Mouse (Mus musculus) CH12.LX (cell line): ENCODE results near the gene Tusc2. TPM values are rescaled to one million over a fixed set of nuclear protein-coding genes. Genes with fewer than 3 reads are reported as not detected.

Experiments
- DNase-seq: peaks from one replicate; pipeline ENCODE4 v3.0.0-alpha.2; 2013; ENCODE audit errors: extremely low read depth
- H3K27ac ChIP-seq: 2 replicates; pipeline ENCODE4 v1.5.1; 2012; ENCODE audit warnings: low read depth, mild to moderate bottlenecking, control low read depth, moderate library complexity; ENCODE audit not compliant: insufficient read depth
- H3K27me3 ChIP-seq: replicated peaks from 2 replicates; pipeline ENCODE3; 2012; ENCODE audit warnings: inconsistent platforms
- H3K36me3 ChIP-seq, 2 experiments: replicated peaks in 1 of 2; 2 replicates each; pipeline versions ENCODE3 to v1.6.1; 2012; ENCODE audit warnings: inconsistent platforms in 1 of 2, low read length in 1 of 2, mild to moderate bottlenecking in 1 of 2, mixed read lengths in 1 of 2, moderate library complexity in 1 of 2; ENCODE audit not compliant: control insufficient read depth in 1 of 2, insufficient read depth in 1 of 2
- H3K4me1 ChIP-seq, 2 experiments: 2 replicates each; pipeline ENCODE4 v1.6.1; 2012; ENCODE audit warnings: inconsistent platforms in 1 of 2, moderate library complexity in 1 of 2; ENCODE audit not compliant: insufficient read depth in 2 of 2, control insufficient read depth in 1 of 2
- H3K4me2 ChIP-seq: 2 replicates; pipeline ENCODE4 v1.6.1; 2012; ENCODE audit warnings: low read depth, mild to moderate bottlenecking, control low read depth; ENCODE audit not compliant: poor library complexity, insufficient read depth, severe bottlenecking
- H3K4me3 ChIP-seq, 3 experiments: fragments of 150-350 bp in 1 of 3; sonication (generic) in 1 of 3; replicated peaks in 1 of 3; 2 replicates each; pipeline versions ENCODE3 to v1.5.1; 2011 to 2012; ENCODE audit warnings: low read depth in 2 of 3, low read length in 2 of 3, mild to moderate bottlenecking in 2 of 3, moderate library complexity in 2 of 3, control low read depth in 1 of 3, improper control_type of control experiment in 1 of 3, inconsistent platforms in 1 of 3, mixed read lengths in 1 of 3; ENCODE audit not compliant: poor library complexity in 1 of 3
- H3K79me2 ChIP-seq: replicated peaks from 2 replicates; pipeline ENCODE4 v1.6.1; 2012; ENCODE audit warnings: mild to moderate bottlenecking, moderate library complexity; ENCODE audit not compliant: control insufficient read depth, poor library complexity, insufficient read depth, severe bottlenecking; ENCODE audit errors: extremely low read depth
- H3K9ac ChIP-seq: 2 replicates; pipeline ENCODE4 v1.6.1; 2012; ENCODE audit warnings: low read depth, mild to moderate bottlenecking, control low read depth, moderate library complexity; ENCODE audit not compliant: insufficient read depth
- H3K9me3 ChIP-seq: replicated peaks from 2 replicates; pipeline ENCODE3; 2012; ENCODE audit warnings: low read length, inconsistent platforms, mixed read lengths
- CHD2 ChIP-seq: IDR thresholded peaks from 2 replicates; pipeline ENCODE4 v1.6.1; 2011; ENCODE audit warnings: low read length, improper control_type of control experiment
- E2F4 ChIP-seq: IDR thresholded peaks from 2 replicates; pipeline ENCODE4 v1.6.1; 2011; ENCODE audit warnings: low read depth, low read length, improper control_type of control experiment; ENCODE audit not compliant: insufficient replicate concordance
- ELF1 ChIP-seq: IDR thresholded peaks from 2 replicates; pipeline ENCODE4 v1.6.1; 2014; ENCODE audit warnings: low read depth, mild to moderate bottlenecking, inconsistent platforms, low read length, improper control_type of control experiment
- EP300 ChIP-seq: IDR thresholded peaks from 2 replicates; pipeline ENCODE4 v1.6.1; 2011; ENCODE audit warnings: low read length, improper control_type of control experiment
- ETS1 ChIP-seq: conservative IDR thresholded peaks from 2 replicates; pipeline ENCODE4 v1.6.1; 2012; ENCODE audit warnings: low read depth, mild to moderate bottlenecking, inconsistent platforms, low read length, improper control_type of control experiment, moderate library complexity
- HCFC1 ChIP-seq: IDR thresholded peaks from 2 replicates; pipeline ENCODE4 v1.6.1; 2012; ENCODE audit warnings: low read depth, mild to moderate bottlenecking, inconsistent platforms, low read length, improper control_type of control experiment
- IRF4 ChIP-seq: IDR thresholded peaks from 2 replicates; pipeline ENCODE4 v1.6.1; 2014; ENCODE audit warnings: low read depth, mild to moderate bottlenecking, inconsistent platforms, low read length, improper control_type of control experiment
- JUN ChIP-seq: IDR thresholded peaks from 2 replicates; pipeline ENCODE4 v1.6.1; 2011; ENCODE audit warnings: low read depth, mild to moderate bottlenecking, low read length, improper control_type of control experiment, moderate library complexity; ENCODE audit not compliant: insufficient read depth
- KAT2A ChIP-seq: IDR thresholded peaks from 2 replicates; pipeline ENCODE4 v1.6.1; 2012; ENCODE audit warnings: low read length, improper control_type of control experiment, inconsistent platforms; ENCODE audit not compliant: insufficient replicate concordance
- MEF2A ChIP-seq: IDR thresholded peaks from 2 replicates; pipeline ENCODE4 v1.6.1; 2014; ENCODE audit warnings: low read depth, mild to moderate bottlenecking, inconsistent platforms, low read length, improper control_type of control experiment, borderline replicate concordance
- MXI1 ChIP-seq: IDR thresholded peaks from 2 replicates; pipeline ENCODE4 v1.6.1; 2011; ENCODE audit warnings: mild to moderate bottlenecking, low read depth, low read length, improper control_type of control experiment
- MYC ChIP-seq: IDR thresholded peaks from 2 replicates; pipeline ENCODE4 v1.6.1; 2011; ENCODE audit warnings: low read depth, mild to moderate bottlenecking, improper control_type of control experiment, low read length
- NELFE ChIP-seq: IDR thresholded peaks from 2 replicates; pipeline ENCODE4 v1.6.1; 2011; ENCODE audit warnings: low read depth, low read length, improper control_type of control experiment
- NRF1 ChIP-seq: IDR thresholded peaks from 2 replicates; pipeline ENCODE4 v1.6.1; 2014; ENCODE audit warnings: low read depth, mild to moderate bottlenecking, inconsistent platforms, low read length, improper control_type of control experiment, moderate library complexity
- POLR2A ChIP-seq: IDR thresholded peaks from 2 replicates; pipeline ENCODE4 v1.6.1; 2011; ENCODE audit warnings: low read depth, mild to moderate bottlenecking, improper control_type of control experiment, low read length
- POLR2AphosphoS2 ChIP-seq: IDR thresholded peaks from 2 replicates; pipeline ENCODE4 v1.6.1; 2011; ENCODE audit warnings: low read depth, low read length, improper control_type of control experiment
- RAD21 ChIP-seq: IDR thresholded peaks from 2 replicates; pipeline ENCODE4 v1.6.1; 2011; ENCODE audit warnings: low read depth, mild to moderate bottlenecking, low read length, improper control_type of control experiment, moderate library complexity
- SIN3A ChIP-seq: IDR thresholded peaks from 2 replicates; pipeline ENCODE4 v1.6.1; 2012; ENCODE audit warnings: low read length, improper control_type of control experiment, inconsistent platforms
- TBP ChIP-seq: conservative IDR thresholded peaks from 2 replicates; pipeline ENCODE4 v1.6.1; 2011; ENCODE audit warnings: low read depth, low read length, improper control_type of control experiment
- TCF12 ChIP-seq: IDR thresholded peaks from 2 replicates; pipeline ENCODE4 v1.6.1; 2014; ENCODE audit warnings: low read depth, mild to moderate bottlenecking, inconsistent platforms, low read length, improper control_type of control experiment
- UBTF ChIP-seq: IDR thresholded peaks from 2 replicates; pipeline ENCODE4 v1.6.1; 2012; ENCODE audit warnings: low read depth, mild to moderate bottlenecking, inconsistent platforms, low read length, improper control_type of control experiment, moderate library complexity
- USF1 ChIP-seq: IDR thresholded peaks from 2 replicates; pipeline ENCODE4 v1.6.1; 2014; ENCODE audit warnings: low read depth, mild to moderate bottlenecking, inconsistent platforms, low read length, improper control_type of control experiment
- USF2 ChIP-seq: conservative IDR thresholded peaks from 2 replicates; pipeline ENCODE4 v1.6.1; 2011; ENCODE audit warnings: low read depth, low read length, improper control_type of control experiment
- ZMIZ1 ChIP-seq: IDR thresholded peaks from 2 replicates; pipeline ENCODE4 v1.6.1; 2012; ENCODE audit warnings: low read depth, mild to moderate bottlenecking, inconsistent platforms, low read length, improper control_type of control experiment
- dilution Hi-C: fragments of 300-500 bp; cut with MboI; formaldehyde crosslinking; loops from 2 replicates; pipeline ENCODE4 v1.14.3; 2020; ENCODE audit warnings: low sequenced_read_pairs; ENCODE audit not compliant: extremely low pct_unique_long_range_greater_than_20kb, extremely low pct_ligation_motif_present
- in situ Hi-C: fragments of 300-500 bp; cut with MboI; formaldehyde crosslinking; loops from 3 replicates; pipeline ENCODE4 v1.14.3; 2019; ENCODE audit warnings: low sequenced_read_pairs, low pct_ligation_motif_present, low pct_unique_long_range_greater_than_20kb, mixed read lengths
- polyA plus RNA-seq: library from polyadenylated mRNA; unstranded; fragments of >175 nt; gene quantifications from 2 replicates; pipeline ENCODE4 v1.2.1, GENCODE M21; 2012; ENCODE audit warnings: low read depth; ENCODE audit not compliant: insufficient read length
- total RNA-seq, 2 experiments: library from RNA; depleted of rRNA; stranded (reverse); fragments of 300-350 nt in 1 of 2; fragments of >200 nt in 1 of 2; gene quantifications; 2 replicates each; pipeline ENCODE4 v1.2.3; 2012 to 2014

The Tusc2 gene
- total RNA-seq (2012; rRNA removed) (23.0 and 31.5 TPM in 2 replicates), total RNA-seq (2014; rRNA removed) (30.8 and 33.3 TPM in 2 replicates), polyA plus RNA-seq (39.1 and 39.2 TPM in 2 replicates)

GRCm38 (mm10) chr9:107563029-107563581 is at the start of gene Tusc2:
Gene Tusc2 (plus strand): TSS chr9:107563255.
- Histone ChIP-seq H3K4me3 (peak within 1 kb of the TSS; percentile 71 to 85 (median 79)), H3K9ac (peak within 1 kb of the TSS; percentile 64), H3K4me1 (peaks cover 16 to 45% of the 10 kb centered on the region in 2 experiments), H3K36me3 (peaks cover 42 to 68% of the 10 kb centered on the region in 2 experiments), H3K4me2 (peak within 1 kb of the TSS; percentile 87)
- in situ Hi-C loops, result no loop called here
- no peak for TF ChIP-seq E2F4
- peak; percentile 90 for TF ChIP-seq CHD2
- TF ChIP-seq USF1, result no peak
- TF ChIP-seq ETS1, result 0 out of 2 replicates have a peak, but pooled peaks have one; percentile 21
- no peak for TF ChIP-seq TBP
- TF ChIP-seq POLR2A, result peak; percentile 76
- TF ChIP-seq POLR2AphosphoS2, result peak; percentile 96
- TF ChIP-seq IRF4, result peak; percentile 59; the same call in 1 of the 2 replicates
- 0 out of 2 replicates have a peak, but pooled peaks have one; percentile 25 for TF ChIP-seq TCF12
- peak; percentile 97 for TF ChIP-seq MXI1
- TF ChIP-seq NELFE, result peak; percentile 60; the same call in 1 of the 2 replicates
- TF ChIP-seq ELF1, result peak; percentile 94
- no peak for TF ChIP-seq JUN
- peak; percentile 84 for TF ChIP-seq HCFC1
- no peak; the same call in none of the 2 replicates for TF ChIP-seq SIN3A
- TF ChIP-seq NRF1, result peak; percentile 53
- TF ChIP-seq ZMIZ1, result peak; percentile 83
- TF ChIP-seq EP300, result no peak
- TF ChIP-seq KAT2A, result peak; percentile 56; the same call in 1 of the 2 replicates
- peak; percentile 12; the same call in 1 of the 2 replicates for TF ChIP-seq MEF2A
- TF ChIP-seq RAD21, result no peak
- TF ChIP-seq USF2, result no peak
- no peak for TF ChIP-seq UBTF
- TF ChIP-seq MYC, result no peak
- TF ChIP-seq, all 38 proteins: peak for 14
- Histone ChIP-seq H3K9me3 (no peaks in the 10 kb centered on the region), H3K27ac (no peak within 1 kb of the TSS), H3K79me2 (peaks cover 9% of the 10 kb centered on the region), H3K27me3 (no peaks in the 10 kb centered on the region)
- DNase-seq, result peak; percentile 94
- dilution Hi-C loops, result no loop called here
